Mouse (Mus musculus) kidney, adult 2 months (tissue): Measurements from ENCODE around the gene Slit3. TPM values are rescaled to one million over a fixed set of nuclear protein-coding genes. Genes with fewer than 3 reads are reported as not detected.

Experiments used
- DNase-seq: peaks from one replicate; pipeline ENCODE4 v3.0.0; 2021
- H3K27ac ChIP-seq: fragments of 200-500 bp; 2 replicates; pipeline ENCODE4 v1.5.1; 2012; ENCODE audit warnings: low read depth, low read length, control low read depth, inconsistent platforms; ENCODE audit not compliant: insufficient read depth
- H3K27me3 ChIP-seq: fragments of 200-500 bp; replicated peaks from 2 replicates; pipeline ENCODE4 v1.6.1; 2012; ENCODE audit warnings: mild to moderate bottlenecking, moderate library complexity, low read length, inconsistent platforms; ENCODE audit not compliant: control insufficient read depth, insufficient read depth
- H3K36me3 ChIP-seq: fragments of 200-500 bp; 2 replicates; pipeline ENCODE4 v1.6.1; 2012; ENCODE audit warnings: mild to moderate bottlenecking, moderate library complexity, low read length, inconsistent platforms; ENCODE audit not compliant: control insufficient read depth, insufficient read depth
- H3K4me1 ChIP-seq: fragments of 200-500 bp; 2 replicates; pipeline ENCODE4 v1.6.1; 2011; ENCODE audit warnings: low read length; ENCODE audit not compliant: control insufficient read depth, insufficient read depth
- H3K4me3 ChIP-seq: fragments of 200-500 bp; 2 replicates; pipeline ENCODE4 v1.5.1; 2011; ENCODE audit warnings: mild to moderate bottlenecking, low read depth, low read length, control low read depth; ENCODE audit not compliant: insufficient read depth
- CTCF ChIP-seq: fragments of 200-500 bp; conservative IDR thresholded peaks from 2 replicates; pipeline ENCODE4 v1.5.1; 2011; ENCODE audit warnings: low read depth, mild to moderate bottlenecking, control low read depth, low read length, moderate library complexity, mixed read lengths; ENCODE audit not compliant: insufficient read depth, insufficient read length
- POLR2A ChIP-seq: fragments of 200-500 bp; IDR thresholded peaks from one replicate; pipeline ENCODE4 v1.6.1; 2011; ENCODE audit warnings: low read depth, low read length, control low read depth
- WGBS: fragments of 180-500 bp; shearing (Covaris S2); methylation state at CpG from one replicate; pipeline ENCODE4 v1.1.7; 2018; 5-methylcytosine and 5-hydroxymethylcytosine counted together
- polyA plus RNA-seq: library from polyadenylated mRNA; depleted of rRNA; stranded (reverse); fragments of >200 nt; gene quantifications from 2 replicates; pipeline ENCODE4 v1.2.3, GENCODE M21; 2012

The Slit3 gene
- polyA plus RNA-seq, 1 experiment = 8.4 TPM

DNA sequence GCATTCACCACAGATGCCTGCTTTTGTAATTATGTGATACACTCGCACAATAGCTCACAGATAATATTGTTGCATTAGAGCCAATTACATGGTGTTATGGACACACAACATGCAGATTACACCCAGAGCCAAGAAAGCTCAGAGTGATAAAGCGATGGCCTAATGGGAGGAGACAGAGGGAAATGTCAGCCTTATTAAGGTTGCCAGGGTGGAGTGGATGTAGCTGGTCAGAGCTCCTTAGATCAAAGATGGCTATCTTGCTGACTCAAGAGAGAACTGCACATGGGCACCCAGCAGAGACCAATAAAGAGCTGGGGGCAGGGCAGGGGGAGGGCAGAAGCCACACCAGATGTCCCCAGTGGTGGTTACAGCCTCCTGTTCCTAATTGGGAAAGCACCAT, 437.3 kb downstream of the Slit3 start:
- no peak for DNase-seq
- Histone ChIP-seq H3K4me3 (no peak overlapping the region), H3K4me1 (no peaks in the 10 kb centered on the region), H3K27ac (no peak overlapping the region), H3K36me3 (no peaks in the 10 kb centered on the region), H3K27me3 (no peaks in the 10 kb centered on the region)
- TF ChIP-seq POLR2A = no peak
- no peak for TF ChIP-seq CTCF
- 94% methylated on average over 2 of the region's 2 CpGs for WGBS

DNA sequence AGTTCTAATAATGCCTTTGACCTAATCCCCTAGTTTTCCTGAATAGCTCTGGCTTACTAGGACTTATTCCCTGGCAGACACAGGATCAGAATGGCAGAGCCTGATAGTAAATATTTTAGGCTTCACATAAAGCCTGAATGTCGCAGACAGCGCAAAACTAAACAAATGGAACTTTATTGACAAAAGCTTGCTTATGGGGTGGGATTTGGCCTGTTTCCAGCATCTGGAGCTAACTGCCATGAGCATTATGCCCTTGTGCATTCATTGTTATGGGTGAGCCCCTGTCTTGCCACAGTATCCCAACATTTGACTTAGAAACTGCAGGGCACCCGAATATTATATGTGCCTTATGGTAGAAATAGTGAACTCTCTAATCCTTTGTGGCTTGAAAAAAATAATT, 438.4 kb downstream of the Slit3 start:
- no peak for TF ChIP-seq CTCF
- TF ChIP-seq POLR2A = no peak
- WGBS = 94% methylated on average over 3 of the region's 3 CpGs
- no peak overlapping the region for H3K4me3 ChIP-seq

DNA sequence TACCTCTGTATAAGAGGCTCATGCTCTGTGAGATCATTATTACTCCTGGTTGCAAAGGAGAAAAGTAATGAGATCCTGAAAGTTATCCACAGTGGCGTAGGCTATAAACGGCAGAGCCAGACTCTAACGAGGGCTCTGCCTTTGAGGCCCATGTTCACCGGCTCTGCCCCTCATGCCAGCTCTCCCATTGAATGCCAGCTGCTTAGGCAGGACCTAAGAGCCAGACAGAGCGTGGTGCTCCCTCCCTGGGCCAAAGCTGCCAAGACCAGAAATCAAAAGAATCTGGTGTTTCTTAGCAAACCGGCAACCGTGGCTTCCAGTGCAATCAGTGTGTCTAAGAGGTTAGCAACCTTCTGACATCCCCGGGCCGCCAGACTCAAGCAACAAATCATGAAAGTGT, 440.7 kb downstream of the Slit3 start:
- Histone ChIP-seq H3K4me1 (no peaks in the 10 kb centered on the region), H3K27ac (no peak overlapping the region), H3K4me3 (no peak overlapping the region), H3K36me3 (no peaks in the 10 kb centered on the region), H3K27me3 (no peaks in the 10 kb centered on the region)
- 35% methylated on average over 9 of the region's 9 CpGs for WGBS
- no peak for TF ChIP-seq CTCF
- no peak for TF ChIP-seq POLR2A
- no peak for DNase-seq

More for the DNA sequence above, 438.4 kb downstream of the Slit3 start:
- H3K4me1 ChIP-seq = no peaks in the 10 kb centered on the region
- DNase-seq = no peak
- no peaks in the 10 kb centered on the region for H3K27me3 ChIP-seq
- H3K36me3 ChIP-seq = no peaks in the 10 kb centered on the region
- H3K27ac ChIP-seq = no peak overlapping the region

DNA sequence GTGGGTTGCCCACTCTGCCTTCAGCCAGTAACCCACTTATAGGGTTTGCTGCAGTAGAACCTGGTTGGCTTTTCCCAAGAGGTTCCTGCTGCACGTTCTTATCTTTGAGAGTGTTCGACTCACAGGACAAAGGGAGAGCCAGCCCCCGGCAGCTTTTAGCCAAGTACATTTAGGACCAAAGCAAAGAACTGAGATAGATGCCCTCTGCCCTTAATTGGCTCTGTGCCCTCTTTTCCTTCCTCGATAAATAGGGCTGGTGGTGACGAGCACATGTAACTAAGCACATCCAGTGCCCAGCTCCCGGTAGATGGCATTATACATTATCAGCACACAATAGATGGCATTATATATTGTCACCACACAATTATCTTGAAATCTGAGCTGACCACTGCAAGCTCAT, 444.3 kb downstream of the Slit3 start:
- Histone ChIP-seq H3K27ac (no peak overlapping the region), H3K27me3 (no peaks in the 10 kb centered on the region), H3K4me1 (no peaks in the 10 kb centered on the region), H3K36me3 (no peaks in the 10 kb centered on the region), H3K4me3 (no peak overlapping the region)
- DNase-seq = peak; percentile 2
- TF ChIP-seq CTCF (no peak), POLR2A (no peak)
- 32% methylated on average over 6 of the region's 6 CpGs for WGBS

DNA sequence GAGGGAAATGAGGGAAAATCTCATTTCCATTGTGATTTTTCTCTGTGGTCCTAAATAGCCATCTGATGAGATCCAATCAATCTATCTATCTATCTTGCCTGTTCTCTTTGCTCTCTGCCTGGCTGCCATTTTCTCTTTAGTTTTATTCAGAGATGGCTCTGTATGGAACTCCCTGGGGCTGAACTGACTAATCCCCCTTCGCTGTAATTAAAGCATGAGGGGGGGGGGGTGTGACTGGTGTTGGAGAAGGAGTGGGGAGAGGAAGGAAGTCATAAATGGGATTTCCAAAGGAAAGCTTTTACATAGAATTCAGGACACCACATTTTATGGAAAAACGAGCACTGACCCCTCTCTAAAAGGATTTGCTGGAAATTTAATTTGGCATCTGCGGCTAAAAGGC, 445.7 kb downstream of the Slit3 start:
- DNase-seq = no peak
- Histone ChIP-seq H3K4me3 (no peak overlapping the region), H3K27ac (no peak overlapping the region), H3K4me1 (no peaks in the 10 kb centered on the region), H3K36me3 (no peaks in the 10 kb centered on the region), H3K27me3 (no peaks in the 10 kb centered on the region)
- TF ChIP-seq CTCF (no peak), POLR2A (no peak)
- 68% methylated on average over 3 of the region's 3 CpGs for WGBS

DNA sequence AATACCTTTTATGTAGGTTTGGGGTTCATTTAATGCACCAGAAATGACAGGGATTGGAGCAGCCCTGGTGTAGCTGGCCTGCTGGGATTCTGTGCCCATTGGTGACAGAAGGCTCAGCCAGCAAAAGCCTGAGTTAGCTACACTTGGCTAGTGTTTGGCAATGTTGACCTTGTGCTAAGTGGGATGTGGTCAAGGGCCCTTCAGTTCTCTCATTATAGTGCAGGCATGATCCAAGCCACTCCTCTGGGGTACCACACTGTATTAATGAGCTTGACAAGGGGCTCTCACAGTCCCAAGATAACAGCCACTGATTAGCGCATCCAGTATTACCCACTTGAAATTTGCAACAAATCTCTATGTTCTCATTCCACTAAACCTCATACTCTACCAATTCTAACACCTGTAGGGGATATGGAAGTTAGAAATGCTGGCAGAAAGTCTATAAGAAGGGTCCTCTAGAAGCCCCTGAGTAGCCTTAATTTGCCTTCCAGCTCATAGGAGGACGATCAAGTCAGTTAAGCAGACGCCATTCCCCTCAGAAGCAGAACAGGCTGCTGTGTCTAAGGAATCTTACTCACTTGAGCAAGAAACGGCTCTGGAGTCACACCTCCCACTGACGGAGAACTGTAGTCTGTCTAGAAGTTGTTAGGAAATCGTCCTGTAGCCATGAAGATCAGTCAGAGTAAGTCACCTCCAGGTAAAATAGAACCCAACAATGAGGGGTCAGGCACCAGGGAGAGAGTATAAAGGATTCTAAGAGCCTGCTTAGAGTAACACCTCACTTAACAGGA, 448.3 kb downstream of the Slit3 start:
- DNase-seq = no peak
- no peak overlapping the region for H3K4me3 ChIP-seq
- WGBS = 77% methylated on average over 6 of the region's 6 CpGs

DNA sequence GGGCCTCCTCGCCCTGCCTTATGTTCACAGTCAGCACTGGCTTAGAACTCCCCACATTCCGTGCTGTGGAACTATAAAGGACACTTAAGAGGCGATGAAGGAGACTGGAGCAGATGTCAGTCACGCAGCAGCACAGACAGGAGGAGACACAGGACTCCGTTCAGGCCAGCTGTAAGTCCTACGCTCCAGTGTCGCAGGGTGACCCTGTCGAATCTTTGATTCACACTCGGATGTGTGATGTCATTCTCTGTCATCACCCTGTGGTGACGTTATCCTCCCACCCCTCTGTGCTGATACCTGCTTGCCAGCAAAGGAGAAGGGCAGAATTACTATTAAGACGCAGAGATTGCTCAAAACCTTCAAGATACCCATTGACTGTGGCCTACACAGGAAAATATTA, 448.9 kb downstream of the Slit3 start:
- DNase-seq = no peak
- H3K27me3 ChIP-seq = no peaks in the 10 kb centered on the region
- TF ChIP-seq POLR2A = no peak
- no peak for TF ChIP-seq CTCF
- H3K4me3 ChIP-seq = no peak overlapping the region
- 83% methylated on average over 11 of the region's 11 CpGs for WGBS
- no peaks in the 10 kb centered on the region for H3K36me3 ChIP-seq
- no peak overlapping the region for H3K27ac ChIP-seq
- H3K4me1 ChIP-seq = no peaks in the 10 kb centered on the region

More for the DNA sequence above, 448.3 kb downstream of the Slit3 start:
- no peaks in the 10 kb centered on the region for H3K4me1 ChIP-seq
- TF ChIP-seq CTCF = no peak
- no peak for TF ChIP-seq POLR2A
- no peaks in the 10 kb centered on the region for H3K27me3 ChIP-seq
- H3K36me3 ChIP-seq = no peaks in the 10 kb centered on the region
- no peak overlapping the region for H3K27ac ChIP-seq

DNA sequence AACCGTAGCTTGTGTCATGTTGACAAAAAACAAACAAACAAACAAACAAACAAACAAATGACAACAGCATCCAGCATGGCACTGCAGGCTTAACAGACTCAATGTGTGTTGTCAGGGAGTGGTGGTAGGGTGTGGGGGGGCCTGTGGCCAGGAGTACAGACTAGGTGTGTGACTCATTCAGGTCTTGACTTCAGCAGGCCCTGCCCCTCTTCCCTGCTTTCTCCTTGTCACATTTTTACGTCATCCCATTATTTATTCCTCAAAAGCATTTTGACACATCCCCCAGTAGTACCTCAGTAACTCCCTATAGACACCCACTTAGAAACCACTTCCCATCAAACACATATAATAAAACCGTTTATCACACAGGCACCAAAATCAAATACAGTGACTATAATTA, 450.9 kb downstream of the Slit3 start:
- no peak for TF ChIP-seq CTCF
- whole genome bisulfite sequencing = 74% methylated on average over 3 of the region's 3 CpGs
- H3K4me1 ChIP-seq = no peaks in the 10 kb centered on the region
- no peak for DNase-seq
- H3K27me3 ChIP-seq = no peaks in the 10 kb centered on the region
- H3K36me3 ChIP-seq = no peaks in the 10 kb centered on the region
- H3K4me3 ChIP-seq = no peak overlapping the region
- H3K27ac ChIP-seq = no peak overlapping the region
